Mouse (Mus musculus) 3134 (cell line): ENCODE results near the gene Arfgef3.
"Not testable (repeated sequence)": the region's sequence is repeated elsewhere in the genome, so short reads cannot be mapped to it uniquely, and the experiment has no call there.

ENCODE experiments used
- DNase-seq: peaks from one replicate; pipeline ENCODE4 v3.0.0-alpha.2; 2011; ENCODE audit warnings: low spot score; ENCODE audit not compliant: insufficient read length; ENCODE audit errors: extremely low read depth

The Arfgef3 gene

DNA sequence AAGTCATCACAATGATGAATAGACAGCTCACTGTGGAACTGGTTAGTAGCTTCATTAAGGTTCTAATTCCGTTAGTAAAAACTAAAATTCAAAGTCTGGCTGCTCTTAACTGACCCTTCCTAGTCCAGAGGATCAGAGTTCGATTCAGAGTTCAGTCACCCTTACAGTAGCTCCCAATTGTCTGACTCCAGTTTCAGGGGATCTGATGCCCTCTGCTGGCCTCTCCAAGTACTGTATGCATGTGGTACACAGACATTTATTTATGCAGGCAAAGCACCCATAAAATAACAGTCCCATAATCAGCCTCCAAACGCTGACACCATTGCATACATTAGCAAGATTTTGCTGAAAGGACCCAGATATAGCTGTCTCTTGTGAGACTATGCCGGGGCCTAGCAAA lies 141.7 kb downstream of the Arfgef3 start:
- DNase-seq = no peak

DNA sequence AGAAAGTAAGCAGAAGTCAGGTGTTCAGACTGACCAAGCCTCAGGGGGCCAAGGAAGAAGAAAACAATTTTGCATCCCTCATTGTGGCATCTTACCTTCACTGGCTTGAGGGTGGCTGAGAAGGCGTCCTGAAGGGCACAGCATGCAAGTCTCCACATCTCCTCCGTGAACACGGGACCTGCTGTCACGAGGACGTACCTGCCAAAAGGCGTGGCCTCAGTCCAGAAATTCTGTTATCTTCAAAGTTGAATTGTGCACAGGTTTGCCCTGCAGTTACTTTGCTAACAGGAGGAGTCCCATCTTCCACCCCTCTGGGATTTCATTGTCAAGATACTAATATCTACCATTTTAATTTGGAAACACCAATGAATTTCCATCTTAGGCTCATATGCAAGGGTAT lies 146.1 kb downstream of the Arfgef3 start:
- DNase-seq = no peak

DNA sequence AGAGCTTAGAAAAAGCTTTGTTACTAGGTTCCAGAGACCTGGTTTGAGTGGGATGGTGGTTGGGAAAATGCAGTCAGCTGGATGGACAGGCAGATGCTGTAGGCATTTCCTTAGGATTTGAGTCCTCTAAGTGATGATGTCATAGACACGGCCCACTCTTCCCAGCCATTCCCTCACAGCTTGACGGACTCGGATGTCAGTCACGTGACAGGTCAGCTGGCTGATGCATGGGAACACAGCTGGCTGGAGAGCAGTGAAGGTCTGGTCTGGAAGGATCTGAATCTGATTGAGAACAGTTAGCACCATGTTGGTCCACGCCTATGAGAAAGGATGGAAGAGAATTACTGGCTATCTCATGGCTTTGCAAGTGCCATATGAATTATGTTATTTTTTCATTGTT lies 154.3 kb downstream of the Arfgef3 start:
- no peak for DNase-seq

DNA sequence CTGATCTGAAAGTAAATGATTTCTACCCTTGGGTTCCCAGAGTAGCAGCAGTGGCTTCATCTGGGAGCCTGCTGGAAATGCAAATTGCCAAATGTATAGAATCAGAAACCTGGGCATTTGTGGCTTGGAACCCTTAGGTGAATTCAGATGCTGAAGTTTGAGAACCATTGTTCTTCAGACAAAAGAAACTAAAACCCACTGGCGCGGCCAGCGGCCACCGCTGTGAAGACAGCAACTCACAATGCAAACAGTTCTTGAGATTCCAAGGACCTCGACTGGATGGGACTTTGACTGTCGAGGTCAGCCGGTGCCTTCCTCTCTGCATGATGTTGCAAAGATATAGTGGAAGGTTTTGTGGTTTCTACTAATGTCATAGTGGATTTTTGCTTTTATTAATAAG lies 159.6 kb downstream of the Arfgef3 start:
- no peak for DNase-seq

DNA sequence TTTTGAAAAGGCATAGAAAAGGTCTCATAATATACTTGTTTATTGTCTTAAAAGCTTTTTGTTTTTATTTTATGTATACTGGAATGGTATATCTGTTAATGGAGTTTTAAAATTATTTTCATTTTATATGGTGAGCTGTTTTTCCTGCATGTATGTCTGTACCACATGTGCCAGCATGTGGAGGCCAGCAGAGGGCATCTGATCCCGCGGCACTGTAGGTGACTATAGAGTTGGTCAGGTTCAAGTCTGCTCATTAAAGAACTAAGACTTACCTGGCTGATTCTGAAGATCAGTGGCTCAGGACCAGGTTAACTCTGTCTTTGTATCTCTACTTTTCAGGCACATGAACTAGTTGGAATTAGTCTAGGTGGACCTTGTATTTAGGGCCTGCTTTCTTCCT lies 171.2 kb downstream of the Arfgef3 start:
- DNase-seq = no peak

DNA sequence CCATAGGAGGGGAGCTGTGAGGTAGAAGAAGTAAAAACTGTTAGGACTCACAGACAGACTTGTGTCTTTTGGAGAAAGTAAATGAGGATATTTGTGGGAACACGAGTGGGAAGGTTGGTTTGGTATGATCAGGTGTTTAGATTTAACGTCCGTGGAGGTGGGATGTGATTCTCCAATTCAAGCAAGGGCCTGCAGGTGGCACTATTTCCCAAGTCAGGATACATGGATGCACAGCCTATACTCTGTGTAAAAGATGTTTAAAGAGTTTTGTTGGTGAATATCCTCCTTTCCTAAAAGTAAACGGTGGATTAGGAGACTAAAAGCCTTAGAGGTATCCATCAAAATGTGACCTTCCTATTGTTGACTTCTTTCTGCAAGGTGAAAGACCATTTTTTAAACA lies 180.8 kb downstream of the Arfgef3 start:
- no peak for DNase-seq

DNA sequence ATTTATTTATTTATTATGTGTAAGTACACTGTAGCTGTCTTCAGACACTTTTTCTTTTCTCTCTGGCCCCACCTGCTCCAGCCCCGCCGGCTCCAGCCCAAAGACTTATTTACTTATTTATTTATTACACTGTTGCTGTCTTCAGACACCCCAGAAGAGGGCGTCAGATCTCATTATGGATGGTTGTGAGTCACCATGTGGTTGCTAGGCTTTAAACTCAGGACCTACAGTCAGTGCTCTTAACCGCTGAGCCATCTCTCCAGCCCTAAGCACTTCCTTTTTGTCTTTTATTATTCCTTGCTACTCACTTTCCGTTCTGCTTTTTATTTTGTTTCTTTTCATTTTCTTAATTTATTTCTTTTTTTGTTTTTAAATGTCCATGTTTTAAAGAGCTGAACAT lies 182.3 kb downstream of the Arfgef3 start:
- DNase-seq = no peak

DNA sequence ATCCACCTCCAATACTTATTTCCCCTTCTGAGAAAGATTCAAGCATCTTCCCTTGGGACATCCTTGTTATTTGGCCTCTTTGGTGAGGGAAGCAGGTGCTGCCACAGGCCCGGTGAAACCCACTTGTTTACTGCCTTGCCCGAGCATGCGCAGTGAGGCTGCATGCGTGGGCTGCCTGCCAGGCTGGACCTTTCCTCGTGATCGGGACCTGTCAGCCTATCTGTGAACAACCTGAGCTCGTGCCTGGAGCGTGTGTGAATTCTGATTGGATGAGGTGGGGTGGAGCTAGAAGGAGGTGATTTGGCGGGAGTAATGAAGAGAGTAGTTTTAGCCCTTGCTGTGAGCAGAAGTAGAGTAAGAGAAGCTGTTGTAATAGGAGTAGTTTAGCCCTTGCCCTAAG lies 184.7 kb downstream of the Arfgef3 start:
- DNase-seq = not testable (repeated sequence)

DNA sequence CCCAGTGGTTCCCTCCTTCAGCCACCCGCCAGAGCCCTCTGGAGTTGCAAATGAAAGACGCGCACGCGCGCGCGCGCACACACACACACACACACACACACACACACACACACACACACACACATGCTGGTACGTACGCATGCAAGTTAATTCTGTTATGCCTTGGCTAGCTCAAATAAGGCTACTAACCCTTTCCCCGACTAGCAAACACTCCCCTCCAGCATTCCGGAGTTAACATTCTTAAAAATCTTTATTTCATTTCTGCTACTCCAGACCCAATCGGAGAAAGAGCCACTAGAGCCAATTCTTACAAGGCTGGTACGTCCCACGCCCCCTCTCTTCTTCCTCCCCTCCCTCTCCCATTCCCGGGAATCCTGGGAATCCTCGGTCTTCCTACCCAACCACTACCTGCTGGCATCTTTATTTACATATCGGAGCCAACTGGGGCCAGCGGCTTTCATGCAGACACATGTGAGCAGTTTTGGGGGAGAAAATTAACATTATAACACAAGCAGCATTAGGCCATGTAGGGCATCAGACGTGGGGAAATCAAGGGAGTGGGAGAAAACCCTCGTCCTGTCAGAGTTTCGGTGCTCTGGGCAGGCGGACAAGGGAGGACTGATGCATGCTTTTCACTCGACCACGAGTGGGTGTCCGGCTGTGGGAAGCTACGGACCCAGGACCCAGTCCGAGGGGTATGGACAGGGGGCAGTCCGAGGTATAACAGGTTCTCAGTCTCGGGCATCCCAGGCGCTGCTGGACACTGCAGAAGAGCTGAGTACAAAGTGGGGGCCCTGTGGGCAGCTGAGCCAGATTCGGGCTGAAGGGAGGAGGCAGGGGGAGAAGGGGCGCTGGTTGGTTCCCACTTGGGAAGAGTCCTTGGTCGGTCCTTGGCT lies 194.2 kb downstream of the Arfgef3 start:
- DNase-seq = no peak

DNA sequence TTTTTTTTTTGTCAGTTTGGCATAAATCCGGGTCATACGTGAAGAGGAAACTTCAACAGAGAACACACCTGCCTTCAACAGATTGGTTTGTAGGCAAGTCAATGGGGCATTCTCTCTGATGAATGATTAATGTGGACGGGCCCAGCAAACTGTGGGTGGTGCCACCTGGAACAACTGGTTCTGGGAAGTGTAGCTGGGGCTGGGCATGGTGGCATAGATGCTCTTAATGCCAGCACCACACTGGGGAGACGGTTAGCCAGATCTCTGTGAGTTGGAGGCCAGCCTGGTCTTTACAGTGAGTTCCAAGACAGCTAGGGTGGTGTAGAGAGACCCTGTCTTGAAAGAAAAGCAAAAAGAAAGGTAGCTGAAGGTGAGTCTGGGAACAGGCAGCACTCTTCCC lies 196.4 kb downstream of the Arfgef3 start:
- no peak for DNase-seq

DNA sequence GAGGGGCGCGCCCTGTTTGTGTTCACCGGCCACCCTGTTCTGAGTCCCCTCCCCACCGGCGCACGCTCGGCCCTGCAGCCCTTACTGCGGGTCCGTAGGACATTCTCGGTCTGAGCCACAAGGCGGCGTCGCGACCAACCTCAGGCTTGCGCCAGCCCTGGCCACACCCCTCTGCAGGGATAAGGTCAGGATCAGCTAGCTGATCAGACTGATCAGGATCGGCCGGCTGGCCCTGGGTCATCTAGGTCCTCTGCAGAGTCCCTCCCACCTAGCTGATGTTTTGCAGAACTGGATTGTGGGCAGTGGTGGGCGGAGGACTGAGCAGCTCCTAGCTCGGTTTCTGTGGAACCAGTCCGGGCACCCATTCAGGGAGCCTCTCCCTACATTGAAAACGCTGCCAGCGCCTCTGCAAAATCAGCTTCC lies 197.9 kb downstream of the Arfgef3 start, which contains the start of gene Hebp2:
TSS of gene Hebp2 (minus strand) at position 264 of the 423 bp plus-strand sequence.
- no peak for DNase-seq

DNA sequence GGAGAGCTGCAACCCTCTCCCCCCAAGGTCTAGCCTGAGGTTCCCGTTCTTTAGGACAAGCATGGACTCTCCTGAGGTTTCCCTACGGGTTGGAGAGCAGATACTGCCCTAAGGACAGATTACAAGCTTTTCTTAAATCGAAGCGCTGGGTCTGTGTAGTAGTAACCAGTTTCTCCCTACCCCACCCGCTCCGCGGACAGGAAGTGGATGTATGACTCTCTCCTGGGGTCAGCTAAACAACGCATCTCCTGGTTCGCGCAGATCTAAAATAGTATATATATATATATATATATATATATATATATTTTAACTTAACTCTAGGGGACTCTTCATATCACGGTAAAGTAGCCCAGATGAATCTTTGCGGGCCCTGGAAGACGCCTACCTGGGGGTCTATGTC lies 198.4 kb downstream of the Arfgef3 start:
- DNase-seq = no peak

DNA sequence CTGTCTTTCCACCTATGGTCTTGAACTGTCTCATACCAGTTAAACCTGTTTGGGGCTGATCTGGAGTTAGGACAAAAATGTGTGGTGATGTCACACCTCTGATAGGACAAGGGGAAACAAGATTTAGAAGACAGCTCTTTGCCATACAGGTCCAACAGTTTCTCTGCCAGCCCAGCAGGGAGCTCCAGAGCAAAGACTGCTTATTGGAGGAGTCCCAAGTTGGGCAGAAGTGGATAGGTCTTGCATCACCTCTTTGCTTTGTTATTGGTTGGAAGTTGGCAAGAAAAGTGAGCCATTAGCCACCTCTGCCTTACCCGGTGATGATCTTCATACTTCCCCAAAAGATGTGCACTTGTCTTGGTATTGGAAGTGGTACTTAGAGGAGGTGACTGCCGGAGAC lies 206.9 kb downstream of the Arfgef3 start:
- DNase-seq = no peak

DNA sequence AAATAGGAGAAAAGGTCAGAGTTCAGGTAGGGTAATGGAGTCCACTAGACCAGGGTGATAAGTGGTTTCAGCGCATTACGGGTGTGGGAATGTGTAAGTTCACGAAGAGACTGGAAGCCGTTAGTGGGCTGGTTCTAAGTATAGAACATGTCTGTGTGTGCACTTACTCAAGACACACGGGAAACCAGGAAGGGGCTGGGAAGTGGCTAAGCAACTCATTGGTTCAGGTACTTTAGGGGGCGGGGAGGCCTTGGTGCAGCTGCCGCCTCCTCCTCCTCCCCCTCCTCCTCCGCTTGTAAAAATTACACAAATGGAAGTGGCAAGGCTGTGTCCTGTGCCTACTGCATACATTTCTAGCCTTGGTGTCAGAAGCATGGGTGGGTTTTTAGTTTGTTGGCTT lies 211.5 kb downstream of the Arfgef3 start:
- DNase-seq = no peak
